Mouse (Mus musculus): Measurements from ENCODE around the gene Bglap3. TPM values are rescaled to one million over a fixed set of nuclear protein-coding genes. Genes with fewer than 3 reads are reported as not detected.
A peak's percentile ranks its signal among the peaks of the same experiment; 100 is the strongest.
"Not testable (repeated sequence)": the region's sequence is repeated elsewhere in the genome, so short reads cannot be mapped to it uniquely, and the experiment has no call there.

Gene Bglap3
- polyA plus RNA-seq, 1 experiment from 2014 or later: not detected

GRCm38 (mm10) chr3:88403522-88404230 is 31.1 kb upstream of the Bglap3 start:
- H3K27ac ChIP-seq: no peak overlapping the region
- no peak overlapping the region for H3K4me3 ChIP-seq
- H3K9me3 ChIP-seq: no peaks in the 10 kb centered on the region
- H3K36me3 ChIP-seq: no peaks in the 10 kb centered on the region
- H3K4me1 ChIP-seq: peaks cover 9% of the 10 kb centered on the region
- no peak overlapping the region for H3K9ac ChIP-seq
- no peak overlapping the region for H3K4me2 ChIP-seq (replicated peaks)
- no peaks in the 10 kb centered on the region for H3K27me3 ChIP-seq (replicated peaks)
- ATAC-seq (ENCODE audit: low FRiP score, low read depth): no peak
- 95% methylated on average over 10 of the region's 10 CpGs for WGBS

GRCm38 (mm10) chr3:88398666-88399065 is 26.1 kb upstream of the Bglap3 start:
- H3K4me2 ChIP-seq (replicated peaks): no peak overlapping the region
- no peak overlapping the region for H3K9ac ChIP-seq
- H3K4me1 ChIP-seq: 0 out of 2 replicates have a peak, but pooled peaks cover 4% of the 10 kb centered on the region
- ATAC-seq (ENCODE audit: low FRiP score, low read depth): no peak
- H3K4me3 ChIP-seq: no peak overlapping the region
- 85% methylated on average over 2 of the region's 2 CpGs for WGBS
- peaks cover 13% of the 10 kb centered on the region for H3K36me3 ChIP-seq
- no peaks in the 10 kb centered on the region for H3K27me3 ChIP-seq (replicated peaks)
- no peaks in the 10 kb centered on the region for H3K9me3 ChIP-seq
- no peak overlapping the region for H3K27ac ChIP-seq

GRCm38 (mm10) chr3:88395742-88396141 is 23.2 kb upstream of the Bglap3 start:
- H3K4me2 ChIP-seq (replicated peaks): no peak overlapping the region
- WGBS: 94% methylated on average over 8 of the region's 8 CpGs
- no peak overlapping the region for H3K27ac ChIP-seq
- H3K9ac ChIP-seq: no peak overlapping the region
- no peak overlapping the region for H3K4me3 ChIP-seq
- peaks cover 15% of the 10 kb centered on the region for H3K36me3 ChIP-seq
- 0 out of 2 replicates have a peak, but pooled peaks cover 4% of the 10 kb centered on the region for H3K4me1 ChIP-seq
- ATAC-seq (ENCODE audit: low FRiP score, low read depth): no peak
- no peaks in the 10 kb centered on the region for H3K9me3 ChIP-seq
- no peaks in the 10 kb centered on the region for H3K27me3 ChIP-seq (replicated peaks)

GRCm38 (mm10) chr3:88395288-88395687 is 22.7 kb upstream of the Bglap3 start:
- Histone ChIP-seq H3K4me3 (no peak overlapping the region), H3K9ac (no peak overlapping the region), H3K36me3 (peaks cover 15% of the 10 kb centered on the region), H3K27ac (no peak overlapping the region), H3K9me3 (no peaks in the 10 kb centered on the region), H3K4me2 (replicated peaks) (no peak overlapping the region), H3K27me3 (replicated peaks) (no peaks in the 10 kb centered on the region), H3K4me1 (0 out of 2 replicates have a peak, but pooled peaks cover 4% of the 10 kb centered on the region)
- ATAC-seq (ENCODE audit: low FRiP score, low read depth): no peak
- 92% methylated on average over 6 of the region's 6 CpGs for WGBS

GRCm38 (mm10) chr3:88393776-88394375 is 21.3 kb upstream of the Bglap3 start:
- Histone ChIP-seq H3K9me3 (no peaks in the 10 kb centered on the region), H3K27me3 (replicated peaks) (no peaks in the 10 kb centered on the region), H3K4me3 (no peak overlapping the region), H3K36me3 (peaks cover 15% of the 10 kb centered on the region), H3K4me2 (replicated peaks) (no peak overlapping the region), H3K4me1 (0 out of 2 replicates have a peak, but pooled peaks cover 3% of the 10 kb centered on the region), H3K9ac (no peak overlapping the region), H3K27ac (no peak overlapping the region)
- 88% methylated on average over 9 of the region's 9 CpGs for WGBS
- ATAC-seq (ENCODE audit: low FRiP score, low read depth): no peak

GRCm38 (mm10) chr3:88384364-88384763 is 11.8 kb upstream of the Bglap3 start, which contains the start of gene Bglap:
Bglap (minus strand) TSS chr3:88384464.
- no peaks in the 10 kb centered on the region for H3K27me3 ChIP-seq (replicated peaks)
- no peak within 1 kb of the TSS for H3K4me2 ChIP-seq (replicated peaks)
- H3K27ac ChIP-seq: no peak within 1 kb of the TSS
- no peak for ATAC-seq (ENCODE audit: low FRiP score, low read depth)
- no peaks in the 10 kb centered on the region for H3K36me3 ChIP-seq
- H3K4me3 ChIP-seq: no peak within 1 kb of the TSS
- H3K9me3 ChIP-seq: no peaks in the 10 kb centered on the region
- no peak within 1 kb of the TSS for H3K9ac ChIP-seq
- H3K4me1 ChIP-seq: peaks cover 6% of the 10 kb centered on the region; the same call in 1 of the 2 replicates
- WGBS: 77% methylated on average over 5 of the region's 5 CpGs

GRCm38 (mm10) chr3:88382383-88382782 is 9.8 kb upstream of the Bglap3 start:
- H3K36me3 ChIP-seq; H3K27ac ChIP-seq; H3K9ac ChIP-seq; H3K9me3 ChIP-seq; H3K4me3 ChIP-seq; H3K27me3 ChIP-seq (replicated peaks); H3K4me2 ChIP-seq (replicated peaks); H3K4me1 ChIP-seq: not testable (repeated sequence)
- WGBS: 46% methylated on average over 3 of the region's 7 CpGs
- peak; percentile 54 for ATAC-seq (ENCODE audit: low FRiP score, low read depth)

- H3K9ac ChIP-seq: peak overlapping the region; percentile 44; the same call in 1 of the 2 replicates
- not testable (repeated sequence) for H3K4me1 ChIP-seq; H3K36me3 ChIP-seq; H3K9me3 ChIP-seq; H3K27me3 ChIP-seq (replicated peaks)
- peak overlapping the region; percentile 37; the same call in 1 of the 2 replicates for H3K27ac ChIP-seq
- peak overlapping the region; percentile 15; the same call in 1 of the 2 replicates for H3K4me3 ChIP-seq
- peak; percentile 91 for ATAC-seq (ENCODE audit: low FRiP score, low read depth)
- WGBS: 6% methylated on average over 21 of the region's 22 CpGs
- peak overlapping the region; percentile 53 for H3K4me2 ChIP-seq (replicated peaks)
These were observed 9.1 kb upstream of the Bglap3 start for GRCm38 (mm10) chr3:88381389-88382315.

- H3K4me2 ChIP-seq (replicated peaks); H3K9me3 ChIP-seq; H3K27me3 ChIP-seq (replicated peaks); H3K36me3 ChIP-seq; ATAC-seq (ENCODE audit: low FRiP score, low read depth); H3K9ac ChIP-seq; H3K27ac ChIP-seq; H3K4me3 ChIP-seq: not testable (repeated sequence)
- H3K4me1 ChIP-seq: peaks cover 13% of the 10 kb centered on the region; the same call in 1 of the 2 replicates
- WGBS: 79% methylated on average over 5 of the region's 5 CpGs
These were observed 6.1 kb upstream of the Bglap3 start, which contains the start of gene Bglap2 for GRCm38 (mm10) chr3:88378599-88378998. Bglap2 (minus strand) TSS chr3:88378699.

GRCm38 (mm10) chr3:88376644-88377043 is 4.1 kb upstream of the Bglap3 start:
- not testable (repeated sequence) for H3K9ac ChIP-seq; H3K27me3 ChIP-seq (replicated peaks); H3K4me3 ChIP-seq; H3K36me3 ChIP-seq; H3K9me3 ChIP-seq; H3K4me1 ChIP-seq; H3K27ac ChIP-seq
- peak; percentile 45 for ATAC-seq (ENCODE audit: low FRiP score, low read depth)
- 30% methylated on average over 5 of the region's 7 CpGs for WGBS
- peak overlapping the region; percentile 32 for H3K4me2 ChIP-seq (replicated peaks)

GRCm38 (mm10) chr3:88375750-88376626 is 3.4 kb upstream of the Bglap3 start:
- H3K4me1 ChIP-seq; H3K9ac ChIP-seq; H3K4me3 ChIP-seq; H3K9me3 ChIP-seq; H3K27me3 ChIP-seq (replicated peaks); H3K36me3 ChIP-seq: not testable (repeated sequence)
- Histone ChIP-seq H3K4me2 (replicated peaks) (peak overlapping the region; percentile 32), H3K27ac (0 out of 2 replicates have a peak overlapping the region, but pooled peaks have one; percentile 46)
- WGBS: 12% methylated on average over 19 of the region's 19 CpGs
- peak; percentile 89 for ATAC-seq (ENCODE audit: low FRiP score, low read depth)
